Mouse (Mus musculus) kidney, embryonic 16.5 days (tissue): ENCODE results near the gene Dnah14. TPM values are rescaled to one million over a fixed set of nuclear protein-coding genes. Genes with fewer than 3 reads are reported as not detected.

Source experiments
- ATAC-seq: fragments of 200-750 bp; cut with Nextera tagmentation; 2 replicates; pipeline ENCODE4 v1.8.0; 2017; ENCODE audit warnings: moderate TSS enrichment; ENCODE audit not compliant: low FRiP score, low TSS enrichment
- H3K27ac ChIP-seq: fragments of 300-500 bp; sonication (generic); 2 replicates; pipeline ENCODE4 v1.5.1; 2014; ENCODE audit warnings: low read length
- H3K27me3 ChIP-seq: fragments of 300-500 bp; sonication (generic); 2 replicates; pipeline ENCODE4 v1.6.1; 2014; ENCODE audit warnings: low read length, control low read depth, mixed read lengths; ENCODE audit not compliant: insufficient read depth
- H3K36me3 ChIP-seq: fragments of 300-500 bp; sonication (generic); 2 replicates; pipeline ENCODE4 v1.6.1; 2014; ENCODE audit warnings: low read length, control low read depth, mixed read lengths; ENCODE audit not compliant: insufficient read depth
- H3K4me1 ChIP-seq: fragments of 300-500 bp; sonication (generic); 2 replicates; pipeline ENCODE4 v1.6.1; 2014; ENCODE audit warnings: low read length, control low read depth, mixed read lengths; ENCODE audit not compliant: insufficient read depth
- H3K4me2 ChIP-seq: fragments of 300-500 bp; sonication (generic); replicated peaks from 2 replicates; pipeline ENCODE4 v1.6.1; 2014; ENCODE audit warnings: low read depth, low read length
- H3K4me3 ChIP-seq: fragments of 300-500 bp; sonication (generic); 2 replicates; pipeline ENCODE4 v1.5.1; 2014; ENCODE audit warnings: mild to moderate bottlenecking, low read length
- H3K9ac ChIP-seq: fragments of 300-500 bp; sonication (generic); replicated peaks from 2 replicates; pipeline ENCODE4 v1.6.1; 2014; ENCODE audit warnings: low read length
- H3K9me3 ChIP-seq: fragments of 300-500 bp; sonication (generic); 2 replicates; pipeline ENCODE4 v1.6.1; 2016; ENCODE audit warnings: low read length, control low read depth
- WGBS: fragments of 180-500 bp; shearing (Covaris S2); extraction: QIAGEN DNeasy Blood & Tissue Kit; methylation state at CpG from one replicate; pipeline ENCODE4 v1.1.7; 2014; 5-methylcytosine and 5-hydroxymethylcytosine counted together
- polyA plus RNA-seq: library from polyadenylated mRNA; unstranded; fragments of >200 nt; fragmentation: Nextera tagmentation; extraction: Ambion mirVana; gene quantifications from 2 replicates; pipeline ENCODE4 v1.2.1, GENCODE M21; 2015

Dnah14 gene
- 0.91 and 1.3 TPM in 2 replicates for polyA plus RNA-seq

DNA sequence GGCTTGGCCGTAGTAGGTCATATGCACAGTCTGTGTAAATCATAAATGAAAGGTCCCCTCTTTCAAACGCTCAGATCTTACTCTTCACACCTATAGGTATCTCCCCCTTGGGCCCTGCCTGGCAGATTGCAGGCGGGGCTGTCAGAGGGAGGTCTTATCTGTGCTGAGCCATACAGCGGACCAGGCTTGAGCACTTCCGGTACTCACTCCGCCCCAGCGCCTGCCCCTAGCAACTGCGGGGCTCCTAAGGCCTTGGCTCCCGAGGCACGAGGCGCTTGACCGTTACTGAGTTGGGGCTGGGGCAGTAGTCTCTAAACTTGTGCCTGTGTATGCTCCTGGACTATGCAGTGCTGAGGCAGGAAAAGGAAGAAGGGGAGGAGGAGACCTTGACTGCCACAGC lies at the start of gene Dnah14:
Gene Dnah14 (plus strand): TSS at position 238 of the 400 bp plus-strand sequence.
- H3K36me3 ChIP-seq: no peaks in the 10 kb centered on the region
- WGBS: 72% methylated on average over 12 of the region's 12 CpGs
- no peak within 1 kb of the TSS for H3K27ac ChIP-seq
- no peaks in the 10 kb centered on the region for H3K9me3 ChIP-seq
- H3K4me1 ChIP-seq: no peaks in the 10 kb centered on the region
- no peaks in the 10 kb centered on the region for H3K27me3 ChIP-seq
- H3K4me2 ChIP-seq: no peak within 1 kb of the TSS
- no peak within 1 kb of the TSS for H3K4me3 ChIP-seq
- no peak within 1 kb of the TSS for H3K9ac ChIP-seq
- ATAC-seq: no peak

DNA sequence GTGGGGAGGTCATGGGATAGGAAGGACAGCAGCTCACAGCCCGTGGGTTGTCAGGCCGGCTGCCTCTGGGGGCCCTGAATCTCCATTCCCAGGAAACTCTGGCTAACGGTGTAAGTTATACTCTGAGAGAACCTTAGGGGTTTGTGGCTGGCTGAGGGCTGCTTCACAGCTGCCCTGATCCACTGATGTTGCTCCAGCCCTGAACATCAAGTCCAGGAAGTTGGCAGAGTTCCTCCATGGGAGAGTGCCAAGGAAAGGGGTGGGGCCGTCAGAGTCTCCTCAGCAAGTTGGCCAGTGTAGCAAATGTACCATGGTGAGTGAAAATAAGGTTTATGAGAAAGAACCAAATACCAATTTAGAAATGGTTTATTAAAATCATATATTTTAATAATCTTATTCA lies 47.0 kb upstream of the Dnah14 start:
- Histone ChIP-seq H3K4me2 (no peak overlapping the region), H3K36me3 (no peaks in the 10 kb centered on the region), H3K4me3 (no peak overlapping the region), H3K9me3 (no peaks in the 10 kb centered on the region; the same call in 1 of the 2 replicates), H3K27ac (no peak overlapping the region), H3K4me1 (peaks cover 7% of the 10 kb centered on the region), H3K27me3 (no peaks in the 10 kb centered on the region), H3K9ac (no peak overlapping the region)
- peak; percentile 44; the same call in 1 of the 2 replicates for ATAC-seq
- 48% methylated on average over 4 of the region's 4 CpGs for WGBS

DNA sequence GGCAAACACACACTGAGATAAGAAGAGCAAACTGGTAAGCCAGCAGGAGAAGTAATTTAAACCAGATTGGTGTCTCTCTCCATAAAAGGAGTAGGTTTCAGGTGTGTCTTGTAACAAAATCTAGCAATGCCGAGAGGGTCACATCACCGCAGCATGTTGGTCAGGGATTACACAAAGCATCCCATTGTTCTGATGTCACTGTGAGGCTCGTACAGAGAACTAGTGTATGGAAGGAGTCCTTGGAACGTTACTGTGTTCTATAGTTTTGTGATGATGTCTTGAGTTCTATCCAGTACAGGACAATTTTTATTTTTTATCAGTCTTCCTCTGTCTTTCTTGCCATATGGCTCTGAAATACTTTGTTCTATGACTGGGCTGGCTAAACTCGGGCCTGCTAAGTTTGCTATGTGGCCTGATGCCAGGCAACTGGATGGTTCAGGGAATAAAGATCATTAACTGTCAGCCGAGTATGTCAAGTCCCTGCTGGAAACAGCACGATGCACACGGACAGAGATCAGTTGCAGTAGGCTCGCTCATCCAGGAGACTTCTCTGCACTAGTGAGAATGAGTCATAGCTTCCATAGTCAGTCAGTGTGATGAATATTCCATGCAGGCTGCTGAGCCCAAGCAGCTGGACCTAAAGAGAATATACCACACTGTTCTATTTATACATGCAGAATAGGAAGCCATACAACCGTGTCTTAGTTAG lies 41.0 kb upstream of the Dnah14 start:
- H3K4me2 ChIP-seq: no peak overlapping the region

GRCm38 (mm10) chr1:181537627-181538525 lies 38.5 kb upstream of the Dnah14 start:
- no peak for ATAC-seq
- WGBS: 86% methylated on average over 9 of the region's 9 CpGs
- H3K27ac ChIP-seq: no peak overlapping the region

More for the DNA sequence above, 41.0 kb upstream of the Dnah14 start:
- WGBS: 30% methylated on average over 10 of the region's 10 CpGs
- no peaks in the 10 kb centered on the region for H3K27me3 ChIP-seq
- no peak overlapping the region for H3K9ac ChIP-seq
- peaks cover 24% of the 10 kb centered on the region for H3K4me1 ChIP-seq
- 0 out of 2 replicates have a peak, but pooled peaks have one; percentile 27 for ATAC-seq
- no peaks in the 10 kb centered on the region for H3K36me3 ChIP-seq
- H3K4me3 ChIP-seq: no peak overlapping the region
- H3K27ac ChIP-seq: peak overlapping the region; percentile 20; the same call in 1 of the 2 replicates
- no peaks in the 10 kb centered on the region for H3K9me3 ChIP-seq

GRCm38 (mm10) chr1:181539846-181540769 lies 36.3 kb upstream of the Dnah14 start:
- H3K4me3 ChIP-seq: no peak overlapping the region
- 31% methylated on average over 22 of the region's 22 CpGs for WGBS
- H3K9me3 ChIP-seq: no peaks in the 10 kb centered on the region
- H3K36me3 ChIP-seq: no peaks in the 10 kb centered on the region
- no peaks in the 10 kb centered on the region for H3K27me3 ChIP-seq
- H3K9ac ChIP-seq: no peak overlapping the region
- peak overlapping the region; percentile 25 for H3K4me2 ChIP-seq
- ATAC-seq: peak; percentile 87
- peak overlapping the region; percentile 78 for H3K27ac ChIP-seq
- H3K4me1 ChIP-seq: peaks cover 25% of the 10 kb centered on the region

More at GRCm38 (mm10) chr1:181537627-181538525, 38.5 kb upstream of the Dnah14 start:
- H3K4me1 ChIP-seq: peaks cover 32% of the 10 kb centered on the region
- no peaks in the 10 kb centered on the region for H3K36me3 ChIP-seq
- no peak overlapping the region for H3K4me3 ChIP-seq
- no peak overlapping the region for H3K9ac ChIP-seq
- no peaks in the 10 kb centered on the region for H3K27me3 ChIP-seq
- no peaks in the 10 kb centered on the region for H3K9me3 ChIP-seq
- no peak overlapping the region for H3K4me2 ChIP-seq

GRCm38 (mm10) chr1:181543711-181544383 lies 32.5 kb upstream of the Dnah14 start:
- Histone ChIP-seq H3K9ac (no peak overlapping the region), H3K27ac (no peak overlapping the region), H3K9me3 (no peaks in the 10 kb centered on the region), H3K4me3 (no peak overlapping the region), H3K4me2 (no peak overlapping the region), H3K27me3 (no peaks in the 10 kb centered on the region), H3K4me1 (peaks cover 17% of the 10 kb centered on the region), H3K36me3 (no peaks in the 10 kb centered on the region)
- WGBS: 74% methylated on average over 5 of the region's 5 CpGs
- ATAC-seq: no peak

- H3K4me1 ChIP-seq: peaks cover 10% of the 10 kb centered on the region
- H3K9ac ChIP-seq: no peak overlapping the region
- peak; percentile 24; the same call in 1 of the 2 replicates for ATAC-seq
- no peaks in the 10 kb centered on the region for H3K36me3 ChIP-seq
- 30% methylated on average over 23 of the region's 23 CpGs for WGBS
- H3K4me2 ChIP-seq: peak overlapping the region; percentile 26; the same call in 1 of the 2 replicates
- no peak overlapping the region for H3K4me3 ChIP-seq
- H3K27ac ChIP-seq: no peak overlapping the region
- H3K27me3 ChIP-seq: no peaks in the 10 kb centered on the region
- no peaks in the 10 kb centered on the region for H3K9me3 ChIP-seq
Measured at GRCm38 (mm10) chr1:181545044-181545772, 31.2 kb upstream of the Dnah14 start.

GRCm38 (mm10) chr1:181549987-181550386 lies 26.4 kb upstream of the Dnah14 start:
- ATAC-seq: no peak
- Histone ChIP-seq H3K9ac (no peak overlapping the region), H3K4me3 (no peak overlapping the region), H3K27me3 (no peaks in the 10 kb centered on the region), H3K9me3 (no peaks in the 10 kb centered on the region), H3K36me3 (no peaks in the 10 kb centered on the region), H3K4me2 (no peak overlapping the region), H3K4me1 (no peaks in the 10 kb centered on the region), H3K27ac (no peak overlapping the region)
- 95% methylated on average over 8 of the region's 8 CpGs for WGBS
